Mouse (Mus musculus) intestine, embryonic 14.5 days (tissue): ENCODE results near the gene Hoxd3. TPM values are rescaled to one million over a fixed set of nuclear protein-coding genes. Genes with fewer than 3 reads are reported as not detected.

ENCODE experiments used
- ATAC-seq: fragments of 200-750 bp; cut with Nextera tagmentation; replicated peaks from 2 replicates; pipeline ENCODE4 v1.8.0; 2017; ENCODE audit warnings: low read depth, moderate number of reproducible peaks, moderate TSS enrichment, moderate library complexity; ENCODE audit not compliant: low FRiP score, low TSS enrichment
- DNase-seq: peaks from one replicate; pipeline ENCODE4 v3.0.0-alpha.2; 2018; ENCODE audit warnings: low spot score
- H3K27ac ChIP-seq: fragments of 300-500 bp; sonication (generic); 2 replicates; pipeline ENCODE4 v1.5.1; 2014; ENCODE audit warnings: low read depth, mild to moderate bottlenecking, control low read depth
- H3K27me3 ChIP-seq: fragments of 300-500 bp; sonication (generic); replicated peaks from 2 replicates; pipeline ENCODE4 v1.6.1; 2014; ENCODE audit warnings: low read length, control low read depth; ENCODE audit not compliant: control insufficient read depth, insufficient read depth
- H3K36me3 ChIP-seq: fragments of 300-500 bp; sonication (generic); 2 replicates; pipeline ENCODE4 v1.6.1; 2014; ENCODE audit warnings: low read length, control low read depth; ENCODE audit not compliant: control insufficient read depth, insufficient read depth
- H3K4me1 ChIP-seq: fragments of 300-500 bp; sonication (generic); replicated peaks from 2 replicates; pipeline ENCODE4 v1.6.1; 2014; ENCODE audit warnings: low read length, control low read depth, mixed read lengths; ENCODE audit not compliant: control insufficient read depth, insufficient read depth
- H3K4me2 ChIP-seq: fragments of 300-500 bp; sonication (generic); 2 replicates; pipeline ENCODE4 v1.6.1; 2014; ENCODE audit warnings: low read length
- H3K4me3 ChIP-seq: fragments of 300-500 bp; sonication (generic); 2 replicates; pipeline ENCODE4 v1.5.1; 2014; ENCODE audit warnings: low read depth, low read length, control low read depth, mixed read lengths
- H3K9ac ChIP-seq: fragments of 300-500 bp; sonication (generic); 2 replicates; pipeline ENCODE4 v1.6.1; 2014; ENCODE audit warnings: mild to moderate bottlenecking, low read length
- H3K9me3 ChIP-seq: fragments of 300-500 bp; sonication (generic); 2 replicates; pipeline ENCODE4 v1.6.1; 2016; ENCODE audit warnings: low read length, control low read depth; ENCODE audit not compliant: control insufficient read depth
- WGBS: fragments of 180-500 bp; shearing (Covaris S2); extraction: QIAGEN DNeasy Blood & Tissue Kit; methylation state at CpG from one replicate; pipeline ENCODE4 v1.1.7; 2014; 5-methylcytosine and 5-hydroxymethylcytosine counted together
- polyA plus RNA-seq: library from polyadenylated mRNA; unstranded; fragments of >200 nt; fragmentation: Nextera tagmentation; extraction: Ambion mirVana; gene quantifications from 2 replicates; pipeline ENCODE4 v1.2.1, GENCODE M21; 2014

The Hoxd3 gene
- 27.6 and 27.8 TPM in 2 replicates for polyA plus RNA-seq

- H3K4me2 ChIP-seq = peak within 1 kb of the TSS; percentile 62
- H3K4me1 ChIP-seq = 0 out of 2 replicates have a peak, but pooled peaks cover 3% of the 10 kb centered on the region
- WGBS = under 1% methylated on average over 65 of the region's 65 CpGs
- peak; percentile 85 for DNase-seq
- no peaks in the 10 kb centered on the region for H3K36me3 ChIP-seq
- H3K27me3 ChIP-seq = peaks cover 71% of the 10 kb centered on the region
- peak; percentile 55; the same call in 1 of the 2 replicates for ATAC-seq
- H3K4me3 ChIP-seq = peak within 1 kb of the TSS; percentile 59
- no peaks in the 10 kb centered on the region for H3K9me3 ChIP-seq
- H3K27ac ChIP-seq = peak within 1 kb of the TSS; percentile 87
- H3K9ac ChIP-seq = peak within 1 kb of the TSS; percentile 51
Measured at GRCm38 (mm10) chr2:74711721-74712621, at the start of gene Hoxd3, which contains the start of gene Hoxd4. TSS of gene Hoxd3 (plus strand) at chr2:74711927. TSS of gene Hoxd4 (plus strand) at chr2:74711929.

GRCm38 (mm10) chr2:74663291-74663925, 48.3 kb upstream of the Hoxd3 start:
- Histone ChIP-seq H3K4me3 (no peak overlapping the region), H3K27ac (no peak overlapping the region), H3K9me3 (no peaks in the 10 kb centered on the region), H3K27me3 (peaks cover 100% of the 10 kb centered on the region), H3K4me2 (no peak overlapping the region), H3K9ac (no peak overlapping the region), H3K36me3 (no peaks in the 10 kb centered on the region), H3K4me1 (peaks cover 6% of the 10 kb centered on the region)
- DNase-seq (peak; percentile 73), ATAC-seq (no peak)
- 5% methylated on average over 18 of the region's 18 CpGs for WGBS

- peaks cover 100% of the 10 kb centered on the region for H3K27me3 ChIP-seq
- no peaks in the 10 kb centered on the region for H3K9me3 ChIP-seq
- no peak for ATAC-seq
- H3K4me1 ChIP-seq = peaks cover 6% of the 10 kb centered on the region; the same call in 1 of the 2 replicates
- no peaks in the 10 kb centered on the region for H3K36me3 ChIP-seq
- H3K4me3 ChIP-seq = no peak overlapping the region
- H3K27ac ChIP-seq = no peak overlapping the region
- WGBS = 4% methylated on average over 7 of the region's 7 CpGs
- H3K4me2 ChIP-seq = no peak overlapping the region
- DNase-seq = peak; percentile 55
- no peak overlapping the region for H3K9ac ChIP-seq
Measured at GRCm38 (mm10) chr2:74666411-74666810, 45.3 kb upstream of the Hoxd3 start.

GRCm38 (mm10) chr2:74667191-74667841, 44.4 kb upstream of the Hoxd3 start:
- Histone ChIP-seq H3K36me3 (no peaks in the 10 kb centered on the region), H3K4me3 (no peak overlapping the region), H3K4me2 (no peak overlapping the region; the same call in 1 of the 2 replicates), H3K9ac (no peak overlapping the region), H3K27me3 (peaks cover 100% of the 10 kb centered on the region), H3K4me1 (peaks cover 6% of the 10 kb centered on the region; the same call in 1 of the 2 replicates), H3K9me3 (no peaks in the 10 kb centered on the region), H3K27ac (no peak overlapping the region)
- DNase-seq (peak; percentile 76), ATAC-seq (no peak)
- WGBS = 1% methylated on average over 36 of the region's 36 CpGs

GRCm38 (mm10) chr2:74667842-74668357, 43.8 kb upstream of the Hoxd3 start, which contains the start of gene Hoxd13:
TSS of gene Hoxd13 (plus strand) at chr2:74668310.
- under 1% methylated on average over 35 of the region's 51 CpGs for WGBS
- Histone ChIP-seq H3K27me3 (peaks cover 100% of the 10 kb centered on the region), H3K36me3 (no peaks in the 10 kb centered on the region), H3K9me3 (no peaks in the 10 kb centered on the region), H3K9ac (peak within 1 kb of the TSS; percentile 25; the same call in 1 of the 2 replicates), H3K4me3 (peak within 1 kb of the TSS; percentile 37), H3K4me2 (peak within 1 kb of the TSS; percentile 54), H3K4me1 (peaks cover 6% of the 10 kb centered on the region; the same call in 1 of the 2 replicates), H3K27ac (no peak within 1 kb of the TSS)
- DNase-seq = peak; percentile 68
- ATAC-seq = peak; percentile 70

GRCm38 (mm10) chr2:74668370-74669229, 43.1 kb upstream of the Hoxd3 start:
- Histone ChIP-seq H3K4me1 (peaks cover 6% of the 10 kb centered on the region; the same call in 1 of the 2 replicates), H3K36me3 (no peaks in the 10 kb centered on the region), H3K9me3 (no peaks in the 10 kb centered on the region), H3K4me3 (peak overlapping the region; percentile 37), H3K27ac (no peak overlapping the region), H3K4me2 (peak overlapping the region; percentile 54), H3K27me3 (peaks cover 100% of the 10 kb centered on the region), H3K9ac (peak overlapping the region; percentile 25; the same call in 1 of the 2 replicates)
- DNase-seq (peak; percentile 81), ATAC-seq (peak; percentile 26)
- under 1% methylated on average over 68 of the region's 74 CpGs for WGBS

- Histone ChIP-seq H3K27me3 (peaks cover 100% of the 10 kb centered on the region), H3K27ac (no peak overlapping the region), H3K9me3 (no peaks in the 10 kb centered on the region), H3K4me3 (peak overlapping the region; percentile 37; the same call in 1 of the 2 replicates), H3K4me1 (peaks cover 6% of the 10 kb centered on the region; the same call in 1 of the 2 replicates), H3K36me3 (no peaks in the 10 kb centered on the region), H3K4me2 (no peak overlapping the region), H3K9ac (no peak overlapping the region)
- 0% methylated on average over 3 of the region's 3 CpGs for WGBS
- ATAC-seq (no peak), DNase-seq (peak; percentile 49)
Measured at GRCm38 (mm10) chr2:74669230-74669578, 42.5 kb upstream of the Hoxd3 start.
